Mouse (Mus musculus): ENCODE measurements around the gene Akirin1. TPM values are rescaled to one million over a fixed set of nuclear protein-coding genes. Genes with fewer than 3 reads are reported as not detected.

Gene Akirin1
- polyA plus RNA-seq (2012; rRNA removed), result 43.1 and 43.6 TPM in 2 replicates

GRCm38 (mm10) chr4:123750152-123750651 is at the start of gene Akirin1:
Gene Akirin1, minus strand, starts transcription at chr4:123750345.
- Histone ChIP-seq H3K27me3 (ENCODE audit: control insufficient read depth, insufficient read depth, low read length) (no peaks in the 10 kb centered on the region), H3K4me1 (ENCODE audit: control insufficient read depth, insufficient read depth, low read length) (peaks cover 2% of the 10 kb centered on the region; the same call in 1 of the 2 replicates), H3K4me3 (replicated peaks; ENCODE audit: insufficient read depth, low read depth, low read length) (peak within 1 kb of the TSS; percentile 85), H3K27ac (ENCODE audit: insufficient read depth, low read length) (peak within 1 kb of the TSS; percentile 70; the same call in 1 of the 2 replicates)
- peak; percentile 99 for DNase-seq
- TF ChIP-seq CTCF (IDR thresholded peaks at IDR 0.05; ENCODE audit: borderline replicate concordance, insufficient read depth, low read depth, low read length) (no peak; the same call in 1 of the 2 replicates), POLR2A (IDR thresholded peaks at IDR 0.05; ENCODE audit: borderline replicate concordance, insufficient read depth, low read length) (peak; percentile 79)
- under 1% methylated on average over 46 of the region's 46 CpGs for WGBS

DNA sequence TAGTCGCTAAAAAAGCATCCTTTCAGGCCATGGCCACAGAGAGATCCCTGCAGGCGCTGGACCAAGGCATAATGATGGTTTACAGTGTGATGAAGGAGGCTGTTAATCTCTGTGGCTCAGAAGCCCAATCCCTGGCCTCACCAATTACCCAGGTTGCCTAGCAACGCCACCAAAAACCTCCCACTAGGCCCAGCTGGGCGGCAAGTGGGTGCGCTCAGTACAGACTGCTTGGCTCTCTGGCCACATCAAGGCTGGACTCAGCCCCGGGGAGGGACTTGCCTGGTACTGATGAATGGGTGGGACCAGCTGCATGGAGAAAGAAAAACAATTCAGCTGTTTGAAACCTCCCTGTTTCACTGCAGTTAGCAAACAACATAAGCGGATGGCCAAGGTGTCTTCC is 47.7 kb upstream of the Akirin1 start:
- Histone ChIP-seq H3K27me3 (ENCODE audit: control insufficient read depth, insufficient read depth, low read length) (no peaks in the 10 kb centered on the region), H3K4me1 (ENCODE audit: control insufficient read depth, insufficient read depth, low read length) (no peaks in the 10 kb centered on the region), H3K27ac (ENCODE audit: insufficient read depth, low read length) (peak overlapping the region; percentile 83; the same call in 1 of the 2 replicates), H3K4me3 (replicated peaks; ENCODE audit: insufficient read depth, low read depth, low read length) (no peak overlapping the region)
- WGBS, result 51% methylated on average over 7 of the region's 7 CpGs
- DNase-seq, result peak; percentile 21 to 43
- no peak for TF ChIP-seq POLR2A (IDR thresholded peaks at IDR 0.05; ENCODE audit: borderline replicate concordance, insufficient read depth, low read length)
- no peak for TF ChIP-seq CTCF (IDR thresholded peaks at IDR 0.05; ENCODE audit: borderline replicate concordance, insufficient read depth, low read depth, low read length)

DNA sequence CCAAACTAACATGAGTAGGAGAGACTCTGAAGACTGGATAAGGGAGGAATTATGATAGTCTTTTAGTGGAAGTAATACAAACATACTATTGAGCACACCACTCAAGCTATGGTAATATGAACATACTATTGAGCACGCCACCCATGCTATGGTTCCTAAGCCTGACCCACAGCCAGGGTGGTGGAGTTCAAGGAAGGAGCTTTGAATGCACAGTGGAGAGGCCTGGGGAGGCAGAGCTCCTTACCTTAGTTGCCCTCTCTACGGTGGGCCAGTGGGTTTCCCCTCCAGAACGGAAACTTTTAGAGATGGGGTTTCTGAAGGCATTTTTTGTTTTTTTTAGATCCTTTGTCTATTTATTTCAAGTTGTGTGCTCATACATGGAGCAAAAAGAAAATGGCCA is 47.3 kb upstream of the Akirin1 start:
- DNase-seq, result no peak
- 88% methylated on average over 3 of the region's 3 CpGs for WGBS
- Histone ChIP-seq H3K4me1 (ENCODE audit: control insufficient read depth, insufficient read depth, low read length) (no peaks in the 10 kb centered on the region), H3K4me3 (replicated peaks; ENCODE audit: insufficient read depth, low read depth, low read length) (no peak overlapping the region), H3K27me3 (ENCODE audit: control insufficient read depth, insufficient read depth, low read length) (no peaks in the 10 kb centered on the region), H3K27ac (ENCODE audit: insufficient read depth, low read length) (peak overlapping the region; percentile 83; the same call in 1 of the 2 replicates)
- no peak for TF ChIP-seq POLR2A (IDR thresholded peaks at IDR 0.05; ENCODE audit: borderline replicate concordance, insufficient read depth, low read length)
- no peak for TF ChIP-seq CTCF (IDR thresholded peaks at IDR 0.05; ENCODE audit: borderline replicate concordance, insufficient read depth, low read depth, low read length)

- H3K27me3 ChIP-seq (ENCODE audit: control insufficient read depth, insufficient read depth, low read length), result no peaks in the 10 kb centered on the region
- DNase-seq, result no peak
- TF ChIP-seq POLR2A (IDR thresholded peaks at IDR 0.05; ENCODE audit: borderline replicate concordance, insufficient read depth, low read length) (no peak), CTCF (IDR thresholded peaks at IDR 0.05; ENCODE audit: borderline replicate concordance, insufficient read depth, low read depth, low read length) (no peak)
- no peak overlapping the region for H3K4me3 ChIP-seq (replicated peaks; ENCODE audit: insufficient read depth, low read depth, low read length)
- no peaks in the 10 kb centered on the region for H3K4me1 ChIP-seq (ENCODE audit: control insufficient read depth, insufficient read depth, low read length)
- no peak overlapping the region for H3K27ac ChIP-seq (ENCODE audit: insufficient read depth, low read length)
- 73% methylated on average over 2 of the region's 2 CpGs for WGBS
Observed at GRCm38 (mm10) chr4:123795057-123795456, 44.9 kb upstream of the Akirin1 start.

GRCm38 (mm10) chr4:123793136-123793535 is 43.0 kb upstream of the Akirin1 start:
- TF ChIP-seq POLR2A (IDR thresholded peaks at IDR 0.05; ENCODE audit: borderline replicate concordance, insufficient read depth, low read length) (no peak), CTCF (IDR thresholded peaks at IDR 0.05; ENCODE audit: borderline replicate concordance, insufficient read depth, low read depth, low read length) (no peak)
- Histone ChIP-seq H3K4me1 (ENCODE audit: control insufficient read depth, insufficient read depth, low read length) (no peaks in the 10 kb centered on the region), H3K27me3 (ENCODE audit: control insufficient read depth, insufficient read depth, low read length) (no peaks in the 10 kb centered on the region), H3K4me3 (replicated peaks; ENCODE audit: insufficient read depth, low read depth, low read length) (no peak overlapping the region), H3K27ac (ENCODE audit: insufficient read depth, low read length) (no peak overlapping the region)
- no peak for DNase-seq
- WGBS, result 91% methylated on average over 6 of the region's 6 CpGs

- Histone ChIP-seq H3K27me3 (ENCODE audit: control insufficient read depth, insufficient read depth, low read length) (no peaks in the 10 kb centered on the region), H3K4me3 (replicated peaks; ENCODE audit: insufficient read depth, low read depth, low read length) (no peak overlapping the region), H3K27ac (ENCODE audit: insufficient read depth, low read length) (no peak overlapping the region), H3K4me1 (ENCODE audit: control insufficient read depth, insufficient read depth, low read length) (no peaks in the 10 kb centered on the region)
- TF ChIP-seq CTCF (IDR thresholded peaks at IDR 0.05; ENCODE audit: borderline replicate concordance, insufficient read depth, low read depth, low read length) (no peak), POLR2A (IDR thresholded peaks at IDR 0.05; ENCODE audit: borderline replicate concordance, insufficient read depth, low read length) (no peak)
- no peak for DNase-seq
- 92% methylated on average over 2 of the region's 2 CpGs for WGBS
Observed at GRCm38 (mm10) chr4:123792666-123793065, 42.5 kb upstream of the Akirin1 start.

DNA sequence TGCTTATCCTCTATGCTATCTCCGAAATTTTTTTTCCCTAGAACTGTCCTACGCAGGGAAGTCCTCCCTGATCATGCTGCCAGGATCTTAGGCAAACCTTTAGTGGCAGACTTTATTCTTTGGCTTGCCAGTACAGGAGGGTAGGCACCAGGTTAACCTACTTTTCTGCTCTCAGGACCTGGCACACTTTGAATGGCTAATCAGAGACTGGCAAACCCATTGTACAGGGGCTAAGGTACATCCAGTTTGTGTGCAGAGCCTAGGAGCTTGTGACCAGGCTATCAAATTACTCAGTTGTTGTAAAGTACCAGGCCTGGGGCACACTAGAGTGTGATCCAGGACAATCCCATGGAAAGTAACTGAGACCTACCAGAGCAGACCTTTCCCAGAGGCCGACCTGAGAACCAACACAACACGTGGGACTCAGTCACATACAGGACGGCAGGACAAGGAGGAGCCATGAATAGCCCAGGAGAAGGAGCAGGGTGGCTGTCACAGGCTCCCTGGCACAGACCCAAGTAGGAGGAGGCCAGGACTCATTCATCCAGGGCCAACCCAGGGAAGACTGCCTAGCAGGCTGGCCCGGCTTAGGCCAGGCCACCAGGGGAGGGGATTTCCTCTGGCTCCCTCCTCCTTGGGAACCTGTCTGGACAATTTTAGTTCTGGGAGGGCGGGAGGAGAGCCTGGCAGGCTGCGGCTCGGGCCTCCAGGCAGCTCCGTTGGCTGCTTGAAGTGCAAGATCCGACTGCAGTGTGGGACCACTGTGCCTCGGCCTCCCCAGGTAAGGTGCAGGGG is 37.2 kb upstream of the Akirin1 start, which contains the start of gene Rhbdl2:
Rhbdl2 (plus strand) TSS at position 684 of the 795 bp plus-strand sequence.
- WGBS, result 18% methylated on average over 12 of the region's 12 CpGs
- Histone ChIP-seq H3K4me3 (replicated peaks; ENCODE audit: insufficient read depth, low read depth, low read length) (no peak within 1 kb of the TSS), H3K27me3 (ENCODE audit: control insufficient read depth, insufficient read depth, low read length) (no peaks in the 10 kb centered on the region), H3K27ac (ENCODE audit: insufficient read depth, low read length) (no peak within 1 kb of the TSS), H3K4me1 (ENCODE audit: control insufficient read depth, insufficient read depth, low read length) (peaks cover 2% of the 10 kb centered on the region; the same call in 1 of the 2 replicates)
- no peak for TF ChIP-seq POLR2A (IDR thresholded peaks at IDR 0.05; ENCODE audit: borderline replicate concordance, insufficient read depth, low read length)
- TF ChIP-seq CTCF (IDR thresholded peaks at IDR 0.05; ENCODE audit: borderline replicate concordance, insufficient read depth, low read depth, low read length), result no peak
- DNase-seq, result peak; percentile 57 to 75
